Mouse (Mus musculus) heart, postnatal 14 days (tissue): ENCODE data around the gene Ptcd1. TPM values are rescaled to one million over a fixed set of nuclear protein-coding genes. Genes with fewer than 3 reads are reported as not detected.
"Not testable (repeated sequence)": the region's sequence is repeated elsewhere in the genome, so short reads cannot be mapped to it uniquely, and the experiment has no call there.

ENCODE experiments used
- DNase-seq, 2 experiments: peaks; one replicate each; pipeline ENCODE4 v3.0.0; 2021 to 2022
- intact Hi-C: fragments of 180-260 bp; cut with DNase I; formaldehyde crosslinking; loops from one replicate; pipeline ENCODE4 v1.15.1; 2025
- long read RNA-seq, 2 experiments: library from polyadenylated mRNA; stranded (forward); transcript quantifications; one replicate each; pipeline ENCODE4 v2.0.0; 2021
- total RNA-seq, 2 experiments: library from RNA; stranded (reverse); gene quantifications; 2 replicates each; pipeline ENCODE4 v1.2.3; 2021

The Ptcd1 gene
- total RNA-seq, result 10 to 100 TPM; 27.1 to 27.8 TPM
- long read RNA-seq, experiment 1, transcript Ptcd1-201 (9 exons, 3,087 nt), result major isoform, 35 of 40 reads
- long read RNA-seq, experiment 1, partial matches to known transcripts, result 4 of 40 reads
- long read RNA-seq, experiment 1, other reads (novel, unspliced or antisense), result 1 of 40 reads
- long read RNA-seq, experiment 2, transcript Ptcd1-201 (9 exons, 3,087 nt), result major isoform, 37 of 44 reads
- long read RNA-seq, experiment 2, partial matches to known transcripts, result 3 of 44 reads
- long read RNA-seq, experiment 2, other reads (novel, unspliced or antisense), result 4 of 44 reads

GRCm38 (mm10) chr5:145166536-145167305 lies at the start of gene Ptcd1, which contains the start of gene Cpsf4:
Ptcd1 (minus strand) TSS chr5:145167108.
Cpsf4 (plus strand) TSS chr5:145167213.
- intact Hi-C loops, result loop anchor here (2.0 to 5.0 kb wide), 2 partner anchors 26 to 66 kb away; partner anchors contain the start of genes Bud31, Pdap1 and Zfp655
- peak; percentile 98 to 99 for DNase-seq

DNA sequence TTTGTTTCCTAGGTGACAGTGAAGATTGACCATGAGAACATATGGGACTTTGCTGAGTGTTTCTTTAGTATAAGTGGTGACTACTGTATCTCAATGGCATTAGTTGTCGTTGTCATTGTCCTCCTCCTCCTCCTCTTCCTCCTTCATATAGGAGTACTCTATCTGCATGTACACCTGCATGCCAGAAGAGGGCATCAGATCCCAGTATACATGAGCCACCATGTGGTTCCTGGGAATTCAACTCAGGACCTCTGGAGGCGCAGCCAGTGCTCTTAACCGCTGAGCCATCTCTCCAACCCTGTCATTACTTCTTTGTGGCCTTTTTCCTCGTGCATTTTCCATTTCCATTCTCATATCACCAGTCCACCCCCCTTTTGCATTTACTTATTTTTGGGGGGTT lies 47.8 kb upstream of the Ptcd1 start:
- DNase-seq, result no peak
- intact Hi-C loops, result loop anchor here (10.0 kb wide), 1 partner anchor 150 kb away; no protein-coding TSS in a partner anchor

- intact Hi-C loops, result loop anchor here (10.0 kb wide), 1 partner anchor 151 kb away; no protein-coding TSS in a partner anchor
- DNase-seq, result no peak
Observed at GRCm38 (mm10) chr5:145213505-145213904, 46.6 kb upstream of the Ptcd1 start.

- intact Hi-C loops, result loop anchor here (10.0 kb wide), 1 partner anchor 153 kb away; no protein-coding TSS in a partner anchor
- DNase-seq, result no peak
Observed at GRCm38 (mm10) chr5:145212216-145212615, 45.3 kb upstream of the Ptcd1 start.

- intact Hi-C loops, result loop anchor here (10.0 kb wide), 1 partner anchor 153 kb away; no protein-coding TSS in a partner anchor
- DNase-seq, result no peak
Observed at GRCm38 (mm10) chr5:145211340-145211739, 44.4 kb upstream of the Ptcd1 start.

DNA sequence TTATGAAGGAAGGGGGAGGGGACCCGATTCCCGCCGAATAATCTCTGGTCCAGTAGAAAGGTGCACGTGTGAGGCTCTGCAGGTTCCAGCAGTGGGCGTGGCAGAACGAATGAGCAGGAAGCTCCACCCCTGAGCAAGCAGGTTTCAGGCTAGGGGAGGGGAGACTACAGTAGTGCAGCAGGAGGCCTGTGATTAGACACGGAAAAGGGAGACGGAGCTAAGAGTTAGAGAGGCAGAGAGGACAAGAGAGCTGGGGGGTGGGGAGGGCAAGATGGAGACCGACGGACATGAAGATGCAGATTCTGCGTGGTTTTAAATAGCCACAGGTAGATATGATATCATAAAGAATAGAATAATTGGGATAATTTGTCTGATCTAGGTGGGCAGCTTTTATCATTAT lies 41.5 kb upstream of the Ptcd1 start:
- DNase-seq, intact Hi-C loops: not testable (repeated sequence)

- DNase-seq, result no peak
- intact Hi-C loops, result no loop called here
Observed at GRCm38 (mm10) chr5:145207954-145208353, 41.0 kb upstream of the Ptcd1 start.

GRCm38 (mm10) chr5:145207385-145207784 lies 40.5 kb upstream of the Ptcd1 start:
- intact Hi-C loops, result no loop called here
- no peak for DNase-seq

GRCm38 (mm10) chr5:145205041-145205440 lies 38.1 kb upstream of the Ptcd1 start:
- no peak for DNase-seq

GRCm38 (mm10) chr5:145203936-145204691 lies 37.2 kb upstream of the Ptcd1 start, which contains the start of gene Zkscan5:
Zkscan5 (plus strand) TSS chr5:145204562.
- intact Hi-C loops, result loop anchor here (2.0 kb wide), 2 partner anchors 27 to 63 kb away; partner anchors contain the start of genes Bud31, Pdap1 and Zfp655
- peak; percentile 97 to 98 for DNase-seq

More at GRCm38 (mm10) chr5:145205041-145205440, 38.1 kb upstream of the Ptcd1 start:
- intact Hi-C loops, result loop anchor here (2.0 kb wide), 2 partner anchors 26 to 64 kb away; partner anchors contain the start of genes Bud31, Pdap1 and Zfp655

- DNase-seq, result no peak
- intact Hi-C loops, result no loop called here
Observed at GRCm38 (mm10) chr5:145202446-145202845, 35.5 kb upstream of the Ptcd1 start.

GRCm38 (mm10) chr5:145201321-145201991 lies 34.5 kb upstream of the Ptcd1 start, which contains the start of gene Zkscan14:
Zkscan14 (minus strand) TSS chr5:145201868.
- intact Hi-C loops, result no loop called here
- peak; percentile 72 to 79 for DNase-seq

DNA sequence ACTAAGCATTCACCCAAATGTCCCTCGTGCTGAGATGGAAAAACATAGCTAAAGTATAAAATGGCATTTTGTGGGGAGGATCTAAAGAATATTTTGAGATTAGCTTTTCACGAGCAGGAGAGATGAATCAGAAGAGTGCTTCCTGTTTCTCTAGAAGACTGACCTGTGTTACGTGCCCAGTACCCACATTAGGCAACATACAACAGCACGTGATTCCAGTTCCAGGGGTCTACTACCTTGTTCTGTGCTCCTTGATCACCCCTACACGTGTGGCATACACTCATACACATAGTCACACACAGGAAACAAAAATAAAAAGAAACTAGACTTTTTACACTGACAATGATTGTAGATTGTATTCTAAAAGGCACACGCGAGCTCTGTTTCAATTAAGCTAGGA lies 33.5 kb upstream of the Ptcd1 start:
- intact Hi-C loops, result no loop called here
- no peak for DNase-seq

GRCm38 (mm10) chr5:145191962-145192361 lies 25.1 kb upstream of the Ptcd1 start, which contains the start of gene Atp5j2:
Atp5j2 (minus strand) TSS chr5:145192062.
- DNase-seq, result no peak
- intact Hi-C loops, result no loop called here

- DNase-seq, result peak; percentile 88 to 93
- intact Hi-C loops, result no loop called here
Observed at GRCm38 (mm10) chr5:145190875-145191798, 24.2 kb upstream of the Ptcd1 start.

GRCm38 (mm10) chr5:145190373-145190772 lies 23.5 kb upstream of the Ptcd1 start:
- no peak for DNase-seq
- intact Hi-C loops, result no loop called here

- DNase-seq, result no peak
- intact Hi-C loops, result no loop called here
Observed at GRCm38 (mm10) chr5:145189416-145189815, 22.5 kb upstream of the Ptcd1 start.

DNA sequence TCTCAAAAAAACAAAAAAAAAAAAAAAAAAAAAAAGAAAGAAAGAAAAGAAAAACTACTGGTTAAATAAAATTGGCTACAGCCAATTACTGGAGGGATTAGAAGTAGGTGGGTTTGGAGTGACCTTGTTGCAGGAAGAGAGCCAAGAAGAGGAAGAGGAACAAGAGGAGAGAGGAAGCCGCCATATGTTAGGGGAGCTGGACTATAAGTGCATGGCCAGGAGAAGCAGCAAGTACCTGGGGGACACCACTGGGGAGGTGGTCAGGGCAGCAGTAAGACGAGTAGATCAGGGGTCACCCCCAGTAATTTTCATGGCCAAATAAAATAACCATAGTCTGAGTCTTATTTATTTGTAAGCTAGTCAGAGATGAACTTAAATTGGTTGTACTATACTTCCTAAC lies 18.3 kb upstream of the Ptcd1 start:
- DNase-seq, result no peak
- intact Hi-C loops, result no loop called here
